Mouse (Mus musculus) liver, postnatal 0 days (tissue): ENCODE data around the gene Psd4. TPM values are rescaled to one million over a fixed set of nuclear protein-coding genes. Genes with fewer than 3 reads are reported as not detected.

Source experiments
- ATAC-seq: fragments of 200-750 bp; cut with Nextera tagmentation; 2 replicates; pipeline ENCODE4 v1.8.0; 2017; ENCODE audit warnings: mild to moderate bottlenecking, moderate library complexity
- DNase-seq: peaks from one replicate; pipeline ENCODE4 v3.0.0-alpha.2; 2016
- H3K27ac ChIP-seq: fragments of 300-500 bp; sonication (generic); 2 replicates; pipeline ENCODE4 v1.5.1; 2014; ENCODE audit warnings: antibody characterized with exemption, moderate library complexity, mild to moderate bottlenecking, low read depth
- H3K27me3 ChIP-seq: fragments of 300-500 bp; sonication (generic); 2 replicates; pipeline ENCODE4 v1.6.1; 2014; ENCODE audit warnings: low read length, control low read depth, mixed read lengths; ENCODE audit not compliant: insufficient read depth
- H3K36me3 ChIP-seq: fragments of 300-500 bp; sonication (generic); replicated peaks from 2 replicates; pipeline ENCODE4 v1.6.1; 2014; ENCODE audit warnings: mild to moderate bottlenecking, control low read depth, low read length, moderate library complexity, mixed read lengths; ENCODE audit not compliant: insufficient read depth
- H3K4me1 ChIP-seq: fragments of 300-500 bp; sonication (generic); 2 replicates; pipeline ENCODE4 v1.6.1; 2014; ENCODE audit warnings: antibody characterized with exemption, mild to moderate bottlenecking, control low read depth; ENCODE audit not compliant: insufficient read depth
- H3K4me2 ChIP-seq: fragments of 300-500 bp; sonication (generic); 2 replicates; pipeline ENCODE4 v1.6.1; 2014; ENCODE audit warnings: low read depth, mild to moderate bottlenecking, low read length, moderate library complexity, mixed read lengths
- H3K4me3 ChIP-seq: fragments of 300-500 bp; sonication (generic); 2 replicates; pipeline ENCODE4 v1.5.1; 2014; ENCODE audit warnings: low read depth, low read length
- H3K9ac ChIP-seq: fragments of 300-500 bp; sonication (generic); replicated peaks from 2 replicates; pipeline ENCODE4 v1.6.1; 2014; ENCODE audit warnings: mild to moderate bottlenecking, moderate library complexity
- H3K9me3 ChIP-seq: fragments of 300-500 bp; sonication (generic); 2 replicates; pipeline ENCODE4 v1.6.1; 2016; ENCODE audit warnings: mild to moderate bottlenecking, control low read depth, low read length, mixed read lengths
- CTCF ChIP-seq: sonication (generic); IDR thresholded peaks from 2 replicates; pipeline ENCODE4 v1.5.1; 2016; ENCODE audit warnings: antibody characterized with exemption, low read depth
- EP300 ChIP-seq: IDR thresholded peaks from 2 replicates; pipeline ENCODE4 v1.6.1; 2016; ENCODE audit warnings: antibody characterized with exemption, low read depth, mild to moderate bottlenecking
- WGBS: fragments of 180-500 bp; shearing (Covaris S2); extraction: QIAGEN DNeasy Blood & Tissue Kit; methylation state at CpG from one replicate; pipeline ENCODE4 v1.1.7; 2014; ENCODE audit not compliant: insufficient replicate concordance; 5-methylcytosine and 5-hydroxymethylcytosine counted together
- polyA plus RNA-seq: library from polyadenylated mRNA; unstranded; fragments of >200 nt; fragmentation: Nextera tagmentation; extraction: Ambion mirVana; gene quantifications from 2 replicates; pipeline ENCODE4 v1.2.1, GENCODE M21; 2015

Psd4 gene
- 3.0 and 3.9 TPM in 2 replicates for polyA plus RNA-seq

DNA sequence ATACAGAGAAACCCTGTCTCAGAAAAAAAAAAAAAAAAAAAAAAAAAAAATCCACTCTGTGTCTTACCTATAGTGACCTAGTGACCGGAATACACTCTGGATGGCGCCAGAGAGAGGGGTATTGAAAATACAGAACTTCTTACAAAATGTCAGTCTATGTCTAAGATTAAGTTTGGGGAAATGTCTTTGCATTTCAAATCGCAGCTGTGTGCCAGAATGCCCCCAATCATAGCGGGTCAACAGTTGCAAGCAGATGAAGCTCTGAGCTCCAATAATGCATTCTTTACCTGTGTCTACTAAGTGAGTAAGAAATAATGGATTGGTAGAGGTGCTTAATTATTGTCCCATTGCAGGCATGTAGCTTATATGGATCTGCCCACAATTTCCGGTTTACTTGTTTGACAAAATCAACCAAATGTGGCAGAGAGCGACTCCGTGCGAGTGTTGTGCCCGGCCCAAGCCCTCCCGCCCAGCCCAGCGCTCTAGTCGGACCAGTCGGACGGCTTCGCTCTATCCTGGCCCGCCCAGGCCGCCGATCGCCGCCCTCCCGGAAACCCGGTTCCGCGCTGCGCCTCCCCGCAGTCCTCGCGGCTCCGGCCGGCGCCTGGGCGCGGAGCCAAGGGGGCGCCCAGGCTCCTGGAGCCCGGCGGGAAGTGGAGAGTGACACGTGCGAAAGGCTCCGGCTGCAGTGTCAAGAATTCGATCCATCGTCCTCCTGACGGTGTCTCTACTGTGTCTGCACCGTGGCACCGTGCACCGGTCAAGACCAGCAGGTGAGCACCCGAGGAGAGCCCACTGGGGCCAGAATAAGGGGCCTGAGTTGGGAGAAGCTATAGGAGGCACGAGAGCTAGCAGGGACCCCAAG lies at the start of gene Psd4:
TSS of gene Psd4 (plus strand) at position 551 of the 865 bp plus-strand sequence.
- TF ChIP-seq EP300 (no peak), CTCF (peak; percentile 40)
- Histone ChIP-seq H3K4me3 (peak within 1 kb of the TSS; percentile 50), H3K9ac (peak within 1 kb of the TSS; percentile 60), H3K4me1 (0 out of 2 replicates have a peak, but pooled peaks cover 2% of the 10 kb centered on the region), H3K36me3 (no peaks in the 10 kb centered on the region), H3K27ac (peak within 1 kb of the TSS; percentile 40), H3K9me3 (no peaks in the 10 kb centered on the region), H3K4me2 (peak within 1 kb of the TSS; percentile 79), H3K27me3 (no peaks in the 10 kb centered on the region)
- 3% methylated on average over 47 of the region's 47 CpGs for WGBS
- ATAC-seq (peak; percentile 97), DNase-seq (peak; percentile 80)

DNA sequence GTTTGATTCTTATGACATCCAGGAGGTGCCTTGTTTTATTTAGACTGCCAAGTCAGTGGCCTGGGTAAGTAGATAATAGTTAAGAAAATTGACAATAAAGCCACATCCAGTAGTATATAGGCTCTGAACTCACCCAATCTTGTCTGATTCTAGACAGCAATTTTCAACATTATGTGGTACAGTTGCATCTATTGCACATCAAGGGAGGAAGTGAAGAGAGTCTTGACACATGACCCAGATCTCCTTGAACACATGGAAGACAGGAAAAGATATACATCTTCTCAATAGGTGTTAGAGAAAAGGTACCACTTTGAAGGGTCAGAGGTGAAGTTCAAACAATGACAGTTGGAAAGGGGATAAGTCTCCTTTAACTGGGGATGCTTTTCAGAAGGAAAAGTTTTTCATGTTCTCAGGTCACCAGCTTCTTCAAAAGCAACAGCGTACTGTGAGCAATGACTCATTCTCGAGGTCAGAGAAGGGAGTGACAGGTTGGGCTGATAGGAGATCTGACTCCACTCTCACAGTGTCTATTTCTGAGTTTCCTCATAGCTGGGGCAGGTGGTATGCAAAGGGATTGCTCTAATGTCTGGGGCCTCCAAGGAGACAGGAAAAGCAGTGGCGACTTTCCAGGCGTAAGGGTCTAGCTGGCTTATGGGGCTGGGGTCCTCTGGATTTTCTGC lies 49.3 kb upstream of the Psd4 start:
- DNase-seq: no peak

DNA sequence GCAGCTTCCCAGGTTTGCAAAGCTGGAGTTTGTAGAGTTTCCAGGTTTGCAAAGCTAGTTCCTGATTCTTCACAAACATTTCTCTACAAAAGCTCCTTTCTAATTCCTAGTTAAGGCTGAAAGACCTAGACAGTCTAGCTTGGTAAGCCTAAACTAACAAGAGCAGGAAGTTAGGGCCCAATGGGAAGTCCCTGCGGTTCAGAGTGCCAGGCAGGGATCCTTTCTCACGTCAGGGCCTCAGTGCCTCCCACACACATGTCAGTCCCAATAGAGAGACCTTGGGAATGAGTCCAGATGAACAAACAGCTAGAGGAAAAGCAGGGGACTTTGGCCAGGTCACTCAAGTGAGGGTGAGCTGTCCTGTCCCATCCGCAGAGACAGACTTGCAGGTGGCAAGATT lies 32.0 kb upstream of the Psd4 start:
- DNase-seq (peak; percentile 57), ATAC-seq (peak; percentile 99)
- Histone ChIP-seq H3K27ac (peak overlapping the region; percentile 83), H3K4me3 (no peak overlapping the region), H3K9ac (no peak overlapping the region), H3K4me1 (peaks cover 18% of the 10 kb centered on the region), H3K27me3 (no peaks in the 10 kb centered on the region), H3K4me2 (no peak overlapping the region), H3K36me3 (no peaks in the 10 kb centered on the region), H3K9me3 (no peaks in the 10 kb centered on the region)
- WGBS: 21% methylated on average over 3 of the region's 3 CpGs
- no peak for TF ChIP-seq CTCF
- peak; percentile 55; the same call in 1 of the 2 replicates for TF ChIP-seq EP300

More for the DNA sequence above, 49.3 kb upstream of the Psd4 start:
- Histone ChIP-seq H3K4me1 (peaks cover 3% of the 10 kb centered on the region; the same call in 1 of the 2 replicates), H3K4me3 (no peak overlapping the region), H3K27ac (peak overlapping the region; percentile 48; the same call in 1 of the 2 replicates), H3K27me3 (no peaks in the 10 kb centered on the region), H3K36me3 (no peaks in the 10 kb centered on the region), H3K4me2 (no peak overlapping the region), H3K9ac (no peak overlapping the region), H3K9me3 (no peaks in the 10 kb centered on the region)
- ATAC-seq: no peak
- 55% methylated on average over 4 of the region's 4 CpGs for WGBS
- TF ChIP-seq EP300: no peak
- no peak for TF ChIP-seq CTCF

DNA sequence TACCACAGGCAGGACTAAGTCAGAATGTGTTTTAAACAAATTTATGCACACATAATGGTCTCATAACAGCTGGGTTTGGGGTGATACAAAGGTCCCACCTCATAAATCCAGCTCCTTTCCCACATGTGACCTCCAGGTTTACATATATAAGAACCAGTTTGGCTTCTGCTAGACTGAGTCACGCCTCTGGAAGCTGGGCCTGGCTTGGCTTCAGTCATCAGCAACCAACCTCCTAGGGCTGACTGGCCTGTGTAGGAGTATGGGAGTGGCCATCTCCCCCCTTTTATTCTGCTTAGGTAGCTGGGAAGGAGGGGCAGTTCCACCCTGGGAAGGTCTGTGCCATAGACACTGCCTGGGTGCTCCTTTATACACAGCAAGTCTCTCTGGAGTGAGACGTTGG lies 30.8 kb upstream of the Psd4 start, which contains the start of gene Il1rn:
TSS of gene Il1rn (plus strand) at position 309 of the 400 bp plus-strand sequence.
- H3K4me1 ChIP-seq: peaks cover 19% of the 10 kb centered on the region
- H3K9me3 ChIP-seq: no peaks in the 10 kb centered on the region
- H3K27ac ChIP-seq: peak within 1 kb of the TSS; percentile 83
- H3K4me3 ChIP-seq: no peak within 1 kb of the TSS
- no peak for DNase-seq
- TF ChIP-seq CTCF (no peak), EP300 (no peak)
- no peaks in the 10 kb centered on the region for H3K36me3 ChIP-seq
- H3K9ac ChIP-seq: no peak within 1 kb of the TSS
- H3K27me3 ChIP-seq: no peaks in the 10 kb centered on the region
- no peak for ATAC-seq
- H3K4me2 ChIP-seq: no peak within 1 kb of the TSS
- WGBS: 78% methylated on average over 2 of the region's 2 CpGs

DNA sequence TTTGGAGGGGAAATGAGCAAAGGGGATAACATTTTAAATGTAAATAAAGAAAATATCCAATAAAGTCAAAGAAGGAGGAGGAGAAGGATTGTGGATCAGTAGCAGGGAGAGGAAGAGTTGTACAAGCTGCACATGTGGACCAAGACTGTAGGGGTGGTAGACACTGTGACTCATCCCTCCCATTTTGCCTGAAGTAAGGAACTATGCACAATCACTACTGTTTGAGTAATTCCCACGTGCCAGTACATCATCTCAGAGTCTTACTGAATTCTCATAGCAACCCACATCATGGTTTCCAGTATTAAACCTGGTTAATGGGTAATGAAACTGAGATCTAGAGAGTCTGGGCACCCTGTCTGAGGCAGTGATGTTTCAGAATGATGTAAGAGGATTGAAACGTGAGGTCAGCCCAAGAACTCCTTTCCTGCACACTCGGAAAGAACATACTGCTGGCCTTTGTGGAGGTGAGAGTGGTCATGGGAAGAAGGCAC lies 25.9 kb upstream of the Psd4 start:
- no peak overlapping the region for H3K27ac ChIP-seq
- DNase-seq (no peak), ATAC-seq (no peak)
- no peak overlapping the region for H3K4me3 ChIP-seq
- no peaks in the 10 kb centered on the region for H3K27me3 ChIP-seq
- no peaks in the 10 kb centered on the region for H3K36me3 ChIP-seq
- H3K4me1 ChIP-seq: peaks cover 14% of the 10 kb centered on the region
- H3K9ac ChIP-seq: no peak overlapping the region
- TF ChIP-seq CTCF (no peak), EP300 (no peak)
- H3K4me2 ChIP-seq: no peak overlapping the region
- H3K9me3 ChIP-seq: no peaks in the 10 kb centered on the region
- 40% methylated on average over 3 of the region's 3 CpGs for WGBS

DNA sequence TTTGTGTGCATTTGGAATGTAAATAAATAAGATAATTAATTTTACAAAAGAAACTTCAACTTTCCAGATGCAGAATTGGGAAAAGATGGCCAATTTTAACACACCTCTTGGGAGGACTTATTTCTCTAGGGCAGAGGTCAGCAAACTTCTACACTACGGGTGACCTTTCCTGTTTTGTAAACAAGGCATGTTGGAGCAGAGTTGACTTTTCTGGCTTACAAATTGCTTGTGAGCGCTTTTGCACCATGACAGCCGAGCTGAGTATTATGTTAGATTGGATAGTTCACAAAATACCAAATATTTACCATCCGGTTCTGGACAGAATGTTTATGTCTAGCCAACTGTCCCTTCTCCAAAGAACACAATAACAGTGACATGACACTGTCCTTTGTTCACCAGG lies 22.8 kb upstream of the Psd4 start:
- H3K4me1 ChIP-seq: peaks cover 31% of the 10 kb centered on the region
- no peak overlapping the region for H3K9ac ChIP-seq
- no peak overlapping the region for H3K4me3 ChIP-seq
- H3K27ac ChIP-seq: peak overlapping the region; percentile 91
- H3K9me3 ChIP-seq: no peaks in the 10 kb centered on the region
- ATAC-seq (peak; percentile 88), DNase-seq (no peak)
- H3K4me2 ChIP-seq: peak overlapping the region; percentile 60; the same call in 1 of the 2 replicates
- 0 out of 2 replicates have a peak, but pooled peaks cover 7% of the 10 kb centered on the region for H3K36me3 ChIP-seq
- TF ChIP-seq CTCF (no peak), EP300 (peak; percentile 45; the same call in 1 of the 2 replicates)
- 46% methylated on average over 4 of the region's 4 CpGs for WGBS
- H3K27me3 ChIP-seq: no peaks in the 10 kb centered on the region
